Mouse (Mus musculus) thymus, adult 2 months (tissue): ENCODE results near the gene 4930519G04Rik. TPM values are rescaled to one million over a fixed set of nuclear protein-coding genes. Genes with fewer than 3 reads are reported as not detected.
A peak's percentile ranks its signal among the peaks of the same experiment; 100 is the strongest.
"Not testable (repeated sequence)": the region's sequence is repeated elsewhere in the genome, so short reads cannot be mapped to it uniquely, and the experiment has no call there.

Source experiments
- DNase-seq: peaks from one replicate; pipeline ENCODE4 v3.0.0; 2021
- H3K27ac ChIP-seq: fragments of 200-500 bp; 2 replicates; pipeline ENCODE4 v1.5.1; 2012; ENCODE audit warnings: low read length, control low read depth; ENCODE audit not compliant: control insufficient read depth, insufficient read depth
- H3K27me3 ChIP-seq: fragments of 200-500 bp; 2 replicates; pipeline ENCODE4 v1.6.1; 2012; ENCODE audit warnings: mild to moderate bottlenecking, low read length, moderate library complexity, mixed read lengths; ENCODE audit not compliant: control insufficient read depth, insufficient read depth
- H3K36me3 ChIP-seq: fragments of 200-500 bp; 2 replicates; pipeline ENCODE4 v1.6.1; 2012; ENCODE audit warnings: mild to moderate bottlenecking, low read length, moderate library complexity; ENCODE audit not compliant: control insufficient read depth, insufficient read depth
- H3K4me1 ChIP-seq: fragments of 200-500 bp; replicated peaks from 2 replicates; pipeline ENCODE4 v1.6.1; 2012; ENCODE audit warnings: low read length; ENCODE audit not compliant: control insufficient read depth, insufficient read depth
- H3K4me3 ChIP-seq: fragments of 200-500 bp; 2 replicates; pipeline ENCODE4 v1.5.1; 2012; ENCODE audit warnings: mild to moderate bottlenecking, low read length, control low read depth, moderate library complexity; ENCODE audit not compliant: control insufficient read depth, insufficient read depth
- CTCF ChIP-seq: fragments of 200-500 bp; IDR thresholded peaks from 2 replicates; pipeline ENCODE4 v1.5.1; 2012; ENCODE audit warnings: mild to moderate bottlenecking, control low read depth, low read length, moderate library complexity, borderline replicate concordance; ENCODE audit not compliant: control insufficient read depth, poor library complexity, insufficient read depth; ENCODE audit errors: extremely low read depth
- POLR2A ChIP-seq: fragments of 200-500 bp; IDR thresholded peaks from 2 replicates; pipeline ENCODE4 v1.6.1; 2012; ENCODE audit warnings: mild to moderate bottlenecking, low read length, control low read depth, moderate library complexity; ENCODE audit not compliant: control insufficient read depth, poor library complexity, insufficient read depth; ENCODE audit errors: extremely low read depth
- WGBS: fragments of 180-500 bp; shearing (Covaris S2); methylation state at CpG from one replicate; pipeline ENCODE4 v1.1.7; 2018; 5-methylcytosine and 5-hydroxymethylcytosine counted together
- polyA plus RNA-seq: library from polyadenylated mRNA; depleted of rRNA; stranded (reverse); fragments of >200 nt; gene quantifications from 2 replicates; pipeline ENCODE4 v1.2.3, GENCODE M21; 2012

Gene 4930519G04Rik
- polyA plus RNA-seq, 1 experiment, result not detected

DNA sequence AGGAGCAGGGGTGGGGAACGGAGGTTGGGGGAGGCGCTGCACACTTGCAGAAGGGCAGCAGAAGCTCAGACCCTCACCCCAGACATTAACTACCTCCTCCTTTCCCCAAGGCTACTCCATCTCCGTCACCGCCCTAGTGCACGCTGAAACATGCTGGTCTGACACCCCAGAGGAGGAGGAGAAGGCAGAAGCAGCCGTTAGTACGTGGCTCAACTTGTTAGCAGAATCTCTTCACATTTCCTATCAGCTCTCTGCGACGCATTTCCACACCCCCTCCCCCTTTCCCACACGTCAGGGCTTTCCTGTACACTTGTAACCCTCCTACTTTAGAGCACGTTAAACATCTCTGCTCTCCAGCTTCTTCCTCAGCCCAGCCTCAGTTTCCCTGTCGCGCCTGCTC is 25.9 kb downstream of the 4930519G04Rik start:
- H3K27me3 ChIP-seq, result no peaks in the 10 kb centered on the region

DNA sequence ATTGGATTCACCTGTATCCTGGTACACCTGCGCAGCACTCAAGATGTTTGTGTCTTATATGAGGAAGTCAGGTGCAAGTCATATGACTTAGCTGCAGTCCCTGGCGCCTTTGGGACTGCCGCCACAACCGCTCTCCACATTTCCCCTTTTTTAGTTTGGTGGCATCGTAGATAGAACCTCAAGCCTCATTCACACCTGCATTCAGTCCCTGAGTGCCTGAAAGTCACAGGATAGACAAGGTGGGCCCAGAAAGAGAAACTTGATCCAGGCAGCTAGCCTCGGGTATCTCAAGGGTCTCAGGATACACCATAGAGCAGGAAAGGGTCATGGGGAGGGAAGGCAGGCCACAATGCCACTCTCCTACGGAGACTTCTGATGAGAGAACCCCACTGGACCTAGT is 28.9 kb downstream of the 4930519G04Rik start:
- not testable (repeated sequence) for H3K27me3 ChIP-seq, H3K4me1 ChIP-seq, H3K36me3 ChIP-seq, DNase-seq, H3K4me3 ChIP-seq, H3K27ac ChIP-seq
- WGBS, result 32% methylated on average over 6 of the region's 7 CpGs

More for the DNA sequence above, 25.9 kb downstream of the 4930519G04Rik start:
- no peak overlapping the region for H3K4me3 ChIP-seq
- no peak overlapping the region for H3K27ac ChIP-seq
- TF ChIP-seq CTCF (no peak), POLR2A (no peak)
- no peaks in the 10 kb centered on the region for H3K4me1 ChIP-seq
- 50% methylated on average over 13 of the region's 13 CpGs for WGBS
- DNase-seq, result no peak
- no peaks in the 10 kb centered on the region for H3K36me3 ChIP-seq

- 93% methylated on average over 11 of the region's 11 CpGs for WGBS
- H3K27me3 ChIP-seq, result no peaks in the 10 kb centered on the region
- H3K4me3 ChIP-seq, result no peak overlapping the region
- no peaks in the 10 kb centered on the region for H3K4me1 ChIP-seq
- H3K27ac ChIP-seq, result no peak overlapping the region
- H3K36me3 ChIP-seq, result no peaks in the 10 kb centered on the region
- no peak for DNase-seq
- TF ChIP-seq CTCF (no peak), POLR2A (no peak)
Measured at GRCm38 (mm10) chr5:114883022-114883421, 29.6 kb downstream of the 4930519G04Rik start.

- Histone ChIP-seq H3K4me1 (no peaks in the 10 kb centered on the region), H3K27ac (no peak overlapping the region), H3K27me3 (no peaks in the 10 kb centered on the region), H3K4me3 (no peak overlapping the region), H3K36me3 (no peaks in the 10 kb centered on the region)
- TF ChIP-seq CTCF, result no peak
- DNase-seq, result no peak
- 54% methylated on average over 6 of the region's 6 CpGs for WGBS
Measured at GRCm38 (mm10) chr5:114886801-114887200, 33.3 kb downstream of the 4930519G04Rik start.

- no peak overlapping the region for H3K4me3 ChIP-seq
- WGBS, result 98% methylated on average over 2 of the region's 2 CpGs
Measured at GRCm38 (mm10) chr5:114888995-114889394, 35.5 kb downstream of the 4930519G04Rik start.

DNA sequence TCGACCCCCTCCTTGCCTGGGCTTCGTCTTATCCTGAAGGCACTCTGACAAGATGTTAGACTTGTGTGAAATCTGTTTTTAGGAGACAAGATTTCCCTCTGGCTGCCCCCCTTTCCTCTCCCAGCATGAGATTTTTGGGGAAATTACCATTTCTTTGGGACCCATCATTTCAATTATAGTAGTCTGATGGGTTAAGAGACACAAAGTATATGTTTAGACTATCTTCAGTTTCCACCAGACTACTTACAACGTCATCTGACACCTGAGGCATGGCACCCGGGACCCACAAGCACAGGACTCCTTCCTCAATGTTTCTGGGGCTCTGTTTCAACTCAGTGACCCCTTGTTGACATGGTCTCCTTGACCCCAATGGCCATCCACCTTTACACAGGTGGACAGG is 42.1 kb downstream of the 4930519G04Rik start:
- H3K4me1 ChIP-seq, result peaks cover 11% of the 10 kb centered on the region
- no peak for DNase-seq
- TF ChIP-seq CTCF (no peak), POLR2A (no peak)
- H3K36me3 ChIP-seq, result no peaks in the 10 kb centered on the region
- H3K27ac ChIP-seq, result no peak overlapping the region
- H3K27me3 ChIP-seq, result no peaks in the 10 kb centered on the region
- no peak overlapping the region for H3K4me3 ChIP-seq
- WGBS, result 98% methylated on average over 4 of the region's 4 CpGs

More at GRCm38 (mm10) chr5:114888995-114889394, 35.5 kb downstream of the 4930519G04Rik start:
- Histone ChIP-seq H3K36me3 (no peaks in the 10 kb centered on the region), H3K27ac (no peak overlapping the region), H3K4me1 (no peaks in the 10 kb centered on the region), H3K27me3 (no peaks in the 10 kb centered on the region)
- TF ChIP-seq POLR2A, result no peak
- no peak for DNase-seq

GRCm38 (mm10) chr5:114896688-114897373 is 43.4 kb downstream of the 4930519G04Rik start, which contains the start of gene Oasl2:
Gene Oasl2 (plus strand): TSS chr5:114896936.
- H3K4me3 ChIP-seq, result peak within 1 kb of the TSS; percentile 39
- H3K27ac ChIP-seq, result peak within 1 kb of the TSS; percentile 60
- no peak for DNase-seq
- H3K27me3 ChIP-seq, result no peaks in the 10 kb centered on the region
- H3K36me3 ChIP-seq, result no peaks in the 10 kb centered on the region
- 9% methylated on average over 13 of the region's 13 CpGs for WGBS
- TF ChIP-seq CTCF (no peak), POLR2A (no peak)
- H3K4me1 ChIP-seq, result peaks cover 11% of the 10 kb centered on the region
